9 mouse cellular contexts compared by ENCODE assay signal in genomic region chr16:89944050-89944449, GRCm38 (mm10).
A peak's percentile ranks its signal among the peaks of the same experiment; 100 is the strongest.
DNase-seq lines count a peak whose midpoint lies in the region; ATAC-seq and TF ChIP-seq lines count a peak whose summit lies in the region.
"Had no signal": no experiment of that assay in that cellular context is flagged by ENCODE, and none has a peak within 500 bp of the region (broad histone marks: within the 10 kb centered on the region; RNA-seq: fewer than 3 reads in every experiment).

No protein-coding gene starts in this region.

- no peaks in the 10 kb centered on the region for H3K36me3 ChIP-seq in embryonic facial prominence, embryonic 11.5 days (replicated peaks; ENCODE audit: control insufficient read depth, insufficient read depth, low read depth, low read length)
- no peaks in the 10 kb centered on the region for H3K36me3 ChIP-seq in hindbrain, embryonic 15.5 days
- no peaks in the 10 kb centered on the region for H3K36me3 ChIP-seq in thymus, adult 2 months (ENCODE audit: control insufficient read depth, insufficient read depth, low read length)
- H3K36me3 ChIP-seq: heart, embryonic 15.5 days had no signal

- H3K27ac ChIP-seq in embryonic facial prominence, embryonic 11.5 days (replicated peaks; ENCODE audit: low read depth, low read length) = no peak overlapping the region
- H3K27ac ChIP-seq in hindbrain, embryonic 15.5 days (replicated peaks) = no peak overlapping the region
- no peak overlapping the region for H3K27ac ChIP-seq in thymus, adult 2 months (ENCODE audit: control insufficient read depth, insufficient read depth, low read length)
- H3K27ac ChIP-seq: heart, embryonic 15.5 days had no signal

- H3K4me2 ChIP-seq in embryonic facial prominence, embryonic 11.5 days (ENCODE audit: low read depth, low read length) = no peak overlapping the region
- peak overlapping the region; percentile 18 for H3K4me2 ChIP-seq in hindbrain, embryonic 15.5 days
- H3K4me2 ChIP-seq: heart, embryonic 15.5 days had no signal

- DNase-seq in heart, postnatal 4 days = peak; percentile 15
- no peak for DNase-seq in heart, adult 9 months (ENCODE audit: low spot score in 2 of 2)
- DNase-seq in embryonic facial prominence, embryonic 11.5 days (ENCODE audit: low spot score) = peak; percentile 45
- DNase-seq in neural tube, embryonic 10.5 days (ENCODE audit: extremely low spot score, low spot score) = peak; percentile 41
- DNase-seq in thymus, adult 2 months = no peak
- DNase-seq in urinary bladder, adult 18-20 months (ENCODE audit: low spot score in 2 of 2) = no peak
- DNase-seq in gastrocnemius, postnatal 25 days = no peak

- H3K4me3 ChIP-seq in embryonic facial prominence, embryonic 11.5 days (ENCODE audit: low read depth, low read length) = no peak overlapping the region
- H3K4me3 ChIP-seq in hindbrain, embryonic 15.5 days = no peak overlapping the region
- no peak overlapping the region for H3K4me3 ChIP-seq in thymus, adult 2 months (ENCODE audit: control insufficient read depth, insufficient read depth, low read length)
- H3K4me3 ChIP-seq: heart, embryonic 15.5 days had no signal

- 14% methylated on average over 6 of the region's 6 CpGs for WGBS in embryonic facial prominence, embryonic 11.5 days
- WGBS in hindbrain, embryonic 15.5 days = 6% methylated on average over 6 of the region's 6 CpGs
- WGBS in thymus, adult 2 months = 90% methylated on average over 6 of the region's 6 CpGs

- no peaks in the 10 kb centered on the region for H3K27me3 ChIP-seq in embryonic facial prominence, embryonic 11.5 days (ENCODE audit: control insufficient read depth, insufficient read depth, low read length)
- no peaks in the 10 kb centered on the region for H3K27me3 ChIP-seq in hindbrain, embryonic 15.5 days
- no peaks in the 10 kb centered on the region for H3K27me3 ChIP-seq in thymus, adult 2 months (ENCODE audit: control insufficient read depth, insufficient read depth, low read length)
- H3K27me3 ChIP-seq: heart, embryonic 15.5 days had no signal

- peaks cover 2% of the 10 kb centered on the region for H3K4me1 ChIP-seq in embryonic facial prominence, embryonic 11.5 days (ENCODE audit: control insufficient read depth, insufficient read depth, low read length)
- peaks cover 29% of the 10 kb centered on the region for H3K4me1 ChIP-seq in hindbrain, embryonic 15.5 days (replicated peaks)
- peaks cover 4% of the 10 kb centered on the region; the same call in 1 of the 2 replicates for H3K4me1 ChIP-seq in thymus, adult 2 months (replicated peaks; ENCODE audit: control insufficient read depth, insufficient read depth, low read length)

- H3K9ac ChIP-seq in embryonic facial prominence, embryonic 11.5 days (replicated peaks; ENCODE audit: low read length) = no peak overlapping the region
- H3K9ac ChIP-seq in hindbrain, embryonic 15.5 days = no peak overlapping the region
- H3K9ac ChIP-seq: heart, embryonic 15.5 days had no signal

- no peak for TF ChIP-seq POLR2A in thymus, adult 2 months (IDR thresholded peaks at IDR 0.05; ENCODE audit: control insufficient read depth, extremely low read depth, insufficient read depth, low read length, poor library complexity)

- H3K9me3 ChIP-seq in embryonic facial prominence, embryonic 11.5 days (replicated peaks; ENCODE audit: control insufficient read depth, low read length) = no peaks in the 10 kb centered on the region
- H3K9me3 ChIP-seq in hindbrain, embryonic 15.5 days = no peaks in the 10 kb centered on the region
- H3K9me3 ChIP-seq: heart, embryonic 15.5 days had no signal

- peak; percentile 72 for ATAC-seq in embryonic facial prominence, embryonic 11.5 days (replicated peaks; ENCODE audit: insufficient number of reproducible peaks, low FRiP score, low TSS enrichment, low read depth)
- ATAC-seq in hindbrain, embryonic 15.5 days (ENCODE audit: low FRiP score, low read depth) = peak; percentile 35; the same call in 1 of the 2 replicates

- no peak for TF ChIP-seq CTCF in thymus, adult 2 months (IDR thresholded peaks at IDR 0.05; ENCODE audit: borderline replicate concordance, control insufficient read depth, extremely low read depth, insufficient read depth, low read length, poor library complexity)

Comparison
In these comparisons a context has a peak if more than half of its experiments do, and no peak if none do; other contexts are left out.
1. DNase-seq: peak in heart, postnatal 4 days (single experiment), embryonic facial prominence, embryonic 11.5 days (single experiment) and neural tube, embryonic 10.5 days (single experiment); none in heart, adult 9 months (0 of 2), thymus, adult 2 months (single experiment), urinary bladder, adult 18-20 months (0 of 2) and gastrocnemius, postnatal 25 days (single experiment).